ENCODE assay signal across 26 mouse cellular contexts in the genomic region with DNA sequence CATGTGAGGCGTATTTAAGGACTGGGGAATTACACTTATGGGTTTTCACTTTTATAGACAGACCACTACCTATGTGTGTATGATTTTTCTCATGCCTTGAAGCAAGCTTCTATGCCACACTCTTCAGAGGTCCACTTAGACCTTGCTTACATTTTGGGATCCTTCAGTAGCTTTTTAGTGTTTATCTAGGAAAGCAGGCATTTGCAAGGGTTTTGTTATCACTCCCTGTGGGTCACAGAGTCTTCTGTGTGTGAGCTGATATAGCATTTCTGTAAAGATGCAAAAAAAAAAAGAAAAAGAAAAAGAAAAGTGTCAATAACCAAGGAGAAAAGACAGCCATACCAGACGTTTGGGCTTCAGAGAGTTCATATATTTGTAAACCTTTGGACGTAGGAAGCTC.
A peak's percentile ranks its signal among the peaks of the same experiment; 100 is the strongest.
DNase-seq lines count a peak whose midpoint lies in the region; ATAC-seq and TF ChIP-seq lines count a peak whose summit lies in the region.
"Had no signal": no experiment of that assay in that cellular context is flagged by ENCODE, and none has a peak within 500 bp of the region (broad histone marks: within the 10 kb centered on the region; RNA-seq: fewer than 3 reads in every experiment).

No protein-coding gene starts in this region.

- DNase-seq in urinary bladder, postnatal 10 days (ENCODE audit: low spot score), result no peak
- no peak for DNase-seq in adrenal gland, postnatal 4 days (ENCODE audit: low spot score in 2 of 2)
- DNase-seq in hindbrain, embryonic 11.5 days (ENCODE audit: low spot score), result no peak
- DNase-seq: adrenal gland, adult 8-10 months; cerebellum, adult 9-10 months; gastrocnemius, postnatal 10 days; heart, adult 11 months; kidney, adult 11 months; layer of hippocampus, adult 9-11 months; lung, embryonic 14.5 days; lung, postnatal 36 days; retina, postnatal 1 day; right cerebral cortex, postnatal 4 days; thymus, adult 2 months; thymus, postnatal 4 days had no signal

- 0 out of 2 replicates have a peak, but pooled peaks have one; percentile 28 for ATAC-seq in intestine, embryonic 16.5 days
- no peak for ATAC-seq in intestine, postnatal 0 days
- peak; percentile 73 for ATAC-seq in erythroid progenitor cell, adult 5-6 weeks (replicated peaks; ENCODE audit: low FRiP score, poor library complexity, severe bottlenecking)
- ATAC-seq in liver, embryonic 15.5 days (ENCODE audit: insufficient read depth), result peak; percentile 80
- no peak for ATAC-seq in hindbrain, embryonic 11.5 days (ENCODE audit: low FRiP score)
- ATAC-seq: forebrain, embryonic 16.5 days; hindbrain, postnatal 0 days; midbrain, embryonic 15.5 days had no signal

- H3K4me3 ChIP-seq in intestine, embryonic 16.5 days (ENCODE audit: low read length), result no peak overlapping the region
- H3K4me3 ChIP-seq in intestine, postnatal 0 days (ENCODE audit: low read depth, low read length), result no peak overlapping the region
- no peak overlapping the region for H3K4me3 ChIP-seq in liver, embryonic 15.5 days (replicated peaks)
- no peak overlapping the region for H3K4me3 ChIP-seq in hindbrain, embryonic 11.5 days (ENCODE audit: low read depth, low read length)
- H3K4me3 ChIP-seq: heart, embryonic 15.5 days; kidney, embryonic 15.5 days; limb, embryonic 13.5 days; midbrain, embryonic 15.5 days; neural tube, embryonic 12.5 days had no signal

- no peaks in the 10 kb centered on the region for H3K9me3 ChIP-seq in intestine, embryonic 16.5 days (ENCODE audit: control insufficient read depth, low read length)
- no peaks in the 10 kb centered on the region for H3K9me3 ChIP-seq in intestine, postnatal 0 days (ENCODE audit: control insufficient read depth)
- no peaks in the 10 kb centered on the region for H3K9me3 ChIP-seq in liver, embryonic 15.5 days (replicated peaks)
- no peaks in the 10 kb centered on the region for H3K9me3 ChIP-seq in hindbrain, embryonic 11.5 days (ENCODE audit: control insufficient read depth, low read length)
- H3K9me3 ChIP-seq: heart, embryonic 15.5 days; kidney, embryonic 15.5 days; limb, embryonic 13.5 days; midbrain, embryonic 15.5 days; neural tube, embryonic 12.5 days had no signal

- no peaks in the 10 kb centered on the region for H3K4me1 ChIP-seq in intestine, embryonic 16.5 days (ENCODE audit: control insufficient read depth, insufficient read depth, low read length)
- H3K4me1 ChIP-seq in intestine, postnatal 0 days (replicated peaks; ENCODE audit: control insufficient read depth, insufficient read depth, low read length), result no peaks in the 10 kb centered on the region
- H3K4me1 ChIP-seq in liver, embryonic 15.5 days (replicated peaks), result peaks cover 57% of the 10 kb centered on the region
- no peaks in the 10 kb centered on the region; the same call in 1 of the 2 replicates for H3K4me1 ChIP-seq in hindbrain, embryonic 11.5 days (replicated peaks; ENCODE audit: control insufficient read depth, insufficient read depth, low read length)
- H3K4me1 ChIP-seq: heart, embryonic 15.5 days; limb, embryonic 13.5 days; neural tube, embryonic 12.5 days had no signal

- no peaks in the 10 kb centered on the region for H3K36me3 ChIP-seq in intestine, embryonic 16.5 days (ENCODE audit: control insufficient read depth, insufficient read depth, low read length)
- H3K36me3 ChIP-seq in intestine, postnatal 0 days (ENCODE audit: control insufficient read depth, insufficient read depth), result no peaks in the 10 kb centered on the region
- no peaks in the 10 kb centered on the region for H3K36me3 ChIP-seq in liver, embryonic 15.5 days (replicated peaks)
- H3K36me3 ChIP-seq in hindbrain, embryonic 11.5 days (ENCODE audit: control insufficient read depth, insufficient read depth, low read length), result no peaks in the 10 kb centered on the region
- H3K36me3 ChIP-seq: heart, embryonic 15.5 days; kidney, embryonic 15.5 days; limb, embryonic 13.5 days; midbrain, embryonic 15.5 days; neural tube, embryonic 12.5 days had no signal

- TF ChIP-seq CTCF in intestine, postnatal 0 days (IDR thresholded peaks at IDR 0.05; ENCODE audit: low read depth), result no peak

- no peak overlapping the region for H3K27ac ChIP-seq in intestine, embryonic 16.5 days (ENCODE audit: low read length)
- H3K27ac ChIP-seq in intestine, postnatal 0 days (ENCODE audit: low read depth, low read length), result no peak overlapping the region
- H3K27ac ChIP-seq in liver, embryonic 15.5 days (replicated peaks), result peak overlapping the region; percentile 91
- H3K27ac ChIP-seq in hindbrain, embryonic 11.5 days (ENCODE audit: low read depth, low read length), result no peak overlapping the region
- H3K27ac ChIP-seq: heart, embryonic 15.5 days; hindbrain, postnatal 0 days; kidney, embryonic 15.5 days; limb, embryonic 13.5 days; midbrain, embryonic 15.5 days; neural tube, embryonic 12.5 days had no signal

- WGBS in intestine, embryonic 16.5 days, result 66% methylated on average over 3 of the region's 3 CpGs
- WGBS in intestine, postnatal 0 days, result 61% methylated on average over 3 of the region's 3 CpGs
- 28% methylated on average over 3 of the region's 3 CpGs for WGBS in liver, embryonic 15.5 days (ENCODE audit: insufficient replicate concordance)
- WGBS in hindbrain, embryonic 11.5 days, result 81% methylated on average over 3 of the region's 3 CpGs

- H3K27me3 ChIP-seq in intestine, embryonic 16.5 days (replicated peaks; ENCODE audit: control insufficient read depth, insufficient read depth, low read length), result no peaks in the 10 kb centered on the region
- no peaks in the 10 kb centered on the region for H3K27me3 ChIP-seq in intestine, postnatal 0 days (replicated peaks; ENCODE audit: control insufficient read depth, insufficient read depth, low read length)
- H3K27me3 ChIP-seq in liver, embryonic 15.5 days, result no peaks in the 10 kb centered on the region
- no peaks in the 10 kb centered on the region; the same call in 1 of the 2 replicates for H3K27me3 ChIP-seq in hindbrain, embryonic 11.5 days (ENCODE audit: control insufficient read depth, insufficient read depth, low read length)
- H3K27me3 ChIP-seq: heart, embryonic 15.5 days; kidney, embryonic 15.5 days; limb, embryonic 13.5 days; midbrain, embryonic 15.5 days; neural tube, embryonic 12.5 days had no signal

- no peak overlapping the region for H3K4me2 ChIP-seq in intestine, embryonic 16.5 days (ENCODE audit: low read depth, low read length)
- no peak overlapping the region for H3K4me2 ChIP-seq in intestine, postnatal 0 days (replicated peaks; ENCODE audit: low read depth)
- H3K4me2 ChIP-seq in liver, embryonic 15.5 days, result peak overlapping the region; percentile 53
- no peak overlapping the region for H3K4me2 ChIP-seq in hindbrain, embryonic 11.5 days (replicated peaks; ENCODE audit: low read depth, low read length)
- H3K4me2 ChIP-seq: heart, embryonic 15.5 days; kidney, embryonic 15.5 days; limb, embryonic 13.5 days; lung, embryonic 14.5 days; midbrain, embryonic 15.5 days; neural tube, embryonic 12.5 days had no signal

- no peak overlapping the region for H3K9ac ChIP-seq in intestine, embryonic 16.5 days (ENCODE audit: low read depth, low read length)
- H3K9ac ChIP-seq in intestine, postnatal 0 days (ENCODE audit: low read depth, low read length), result no peak overlapping the region
- no peak overlapping the region for H3K9ac ChIP-seq in liver, embryonic 15.5 days
- no peak overlapping the region for H3K9ac ChIP-seq in hindbrain, embryonic 11.5 days (ENCODE audit: low read depth, low read length)
- H3K9ac ChIP-seq: heart, embryonic 15.5 days; kidney, embryonic 15.5 days; limb, embryonic 13.5 days; lung, embryonic 14.5 days; midbrain, embryonic 15.5 days; neural tube, embryonic 12.5 days had no signal

Comparison
In these comparisons a context has a peak if more than half of its experiments do, and no peak if none do; other contexts are left out.
1. ATAC-seq: peak in intestine, embryonic 16.5 days (single experiment), erythroid progenitor cell, adult 5-6 weeks (single experiment) and liver, embryonic 15.5 days (single experiment); none in intestine, postnatal 0 days (single experiment) and hindbrain, embryonic 11.5 days (single experiment).